Mouse (Mus musculus) liver, adult 2 months (tissue): ENCODE data around the gene Brms1l. TPM values are rescaled to one million over a fixed set of nuclear protein-coding genes. Genes with fewer than 3 reads are reported as not detected.

Source experiments
- DNase-seq: peaks from one replicate; pipeline ENCODE4 v3.0.0-alpha.2; 2011; ENCODE audit warnings: low read depth, low spot score; ENCODE audit errors: extremely low read depth
- H3K27ac ChIP-seq: fragments of 200-500 bp; replicated peaks from 2 replicates; pipeline ENCODE4 v1.5.1; 2012; ENCODE audit warnings: low read depth, mild to moderate bottlenecking, control low read depth, inconsistent platforms, low read length; ENCODE audit not compliant: insufficient read depth
- H3K27me3 ChIP-seq: fragments of 200-500 bp; 2 replicates; pipeline ENCODE4 v1.6.1; 2012; ENCODE audit warnings: mild to moderate bottlenecking, moderate library complexity, low read length, inconsistent platforms; ENCODE audit not compliant: control insufficient read depth, insufficient read depth
- H3K36me3 ChIP-seq: fragments of 200-500 bp; 2 replicates; pipeline ENCODE4 v1.6.1; 2012; ENCODE audit warnings: low read length, inconsistent platforms; ENCODE audit not compliant: control insufficient read depth, insufficient read depth
- H3K4me1 ChIP-seq: fragments of 200-500 bp; 2 replicates; pipeline ENCODE4 v1.6.1; 2011; ENCODE audit warnings: low read length; ENCODE audit not compliant: control insufficient read depth, insufficient read depth
- H3K4me3 ChIP-seq: fragments of 200-500 bp; 2 replicates; pipeline ENCODE4 v1.5.1; 2011; ENCODE audit warnings: low read depth, mild to moderate bottlenecking, control low read depth, low read length, moderate library complexity; ENCODE audit not compliant: insufficient read depth
- H3K79me2 ChIP-seq: fragments of 200-500 bp; 2 replicates; pipeline ENCODE4 v1.6.1; 2012; ENCODE audit warnings: inconsistent platforms, mild to moderate bottlenecking, low read length, moderate library complexity; ENCODE audit not compliant: control insufficient read depth, insufficient read depth
- H3K9ac ChIP-seq: fragments of 200-500 bp; 2 replicates; pipeline ENCODE4 v1.6.1; 2012; ENCODE audit warnings: low read depth, mild to moderate bottlenecking, control low read depth, inconsistent platforms, low read length
- CTCF ChIP-seq: fragments of 200-500 bp; IDR thresholded peaks from 2 replicates; pipeline ENCODE4 v1.5.1; 2011; ENCODE audit warnings: low read depth, low read length, control low read depth
- POLR2A ChIP-seq: fragments of 200-500 bp; IDR thresholded peaks from 2 replicates; pipeline ENCODE4 v1.6.1; 2011; ENCODE audit warnings: low read length, control low read depth; ENCODE audit not compliant: insufficient read depth; ENCODE audit errors: extremely low read depth
- WGBS: fragments of 180-500 bp; shearing (Covaris S2); methylation state at CpG from one replicate; pipeline ENCODE4 v1.1.7; 2018; 5-methylcytosine and 5-hydroxymethylcytosine counted together
- polyA plus RNA-seq: library from polyadenylated mRNA; depleted of rRNA; stranded (reverse); fragments of >200 nt; gene quantifications from 2 replicates; pipeline ENCODE4 v1.2.3, GENCODE M21; 2012; rRNA removed
- total RNA-seq: library from RNA; depleted of rRNA; stranded (reverse); fragments of >200 nt; gene quantifications from 2 replicates; pipeline ENCODE4 v1.2.3, GENCODE M21; 2014; rRNA removed

The Brms1l gene
- total and polyA plus RNA-seq, 2 experiments: 2.6 to 3.1 TPM

- H3K4me3 ChIP-seq: no peak overlapping the region
- no peaks in the 10 kb centered on the region for H3K4me1 ChIP-seq
- DNase-seq: no peak
- no peaks in the 10 kb centered on the region for H3K36me3 ChIP-seq
- H3K9ac ChIP-seq: no peak overlapping the region
- no peak overlapping the region for H3K27ac ChIP-seq
- H3K27me3 ChIP-seq: no peaks in the 10 kb centered on the region; the same call in 1 of the 2 replicates
- TF ChIP-seq CTCF: no peak
- no peak for TF ChIP-seq POLR2A
- WGBS: 78% methylated on average over 8 of the region's 8 CpGs
- H3K79me2 ChIP-seq: no peaks in the 10 kb centered on the region
Observed at GRCm38 (mm10) chr12:55916250-55916649, 80.1 kb downstream of the Brms1l start.

GRCm38 (mm10) chr12:55917020-55917419 lies 80.9 kb downstream of the Brms1l start:
- Histone ChIP-seq H3K79me2 (no peaks in the 10 kb centered on the region), H3K27me3 (no peaks in the 10 kb centered on the region; the same call in 1 of the 2 replicates), H3K27ac (no peak overlapping the region), H3K36me3 (no peaks in the 10 kb centered on the region), H3K4me1 (no peaks in the 10 kb centered on the region), H3K9ac (no peak overlapping the region), H3K4me3 (no peak overlapping the region)
- 92% methylated on average over 19 of the region's 19 CpGs for WGBS
- no peak for DNase-seq
- TF ChIP-seq CTCF: no peak
- TF ChIP-seq POLR2A: no peak

Other genes with a start within 250 kb of the Brms1l start
- gene Insm2, start 236.9 kb upstream of the Brms1l start, total RNA-seq: not detected in 2 replicates
- gene Insm2, start 236.9 kb upstream of the Brms1l start, polyA plus RNA-seq: not detected in 2 replicates
- 7.7 and 14.4 TPM in 2 replicates for gene Ralgapa1, start 15.2 kb upstream of the Brms1l start, total RNA-seq
- 2.7 and 3.3 TPM in 2 replicates for gene Ralgapa1, start 15.2 kb upstream of the Brms1l start, polyA plus RNA-seq